Mouse (Mus musculus) forebrain, embryonic 12.5 days (tissue): ENCODE measurements around the gene Gpr157. TPM values are rescaled to one million over a fixed set of nuclear protein-coding genes. Genes with fewer than 3 reads are reported as not detected.
"Not testable (repeated sequence)": the region's sequence is repeated elsewhere in the genome, so short reads cannot be mapped to it uniquely, and the experiment has no call there.

ENCODE experiments used
- ATAC-seq: fragments of 200-750 bp; cut with Nextera tagmentation; 2 replicates; pipeline ENCODE4 v1.8.0; 2017; ENCODE audit warnings: moderate TSS enrichment; ENCODE audit not compliant: low FRiP score
- H3K27ac ChIP-seq: fragments of 300-500 bp; sonication (generic); 2 replicates; pipeline ENCODE4 v1.5.1; 2016; ENCODE audit warnings: mild to moderate bottlenecking
- H3K27me3 ChIP-seq: fragments of 300-500 bp; sonication (generic); 2 replicates; pipeline ENCODE4 v1.6.1; 2016; ENCODE audit warnings: mild to moderate bottlenecking
- H3K36me3 ChIP-seq: fragments of 300-500 bp; sonication (generic); replicated peaks from 2 replicates; pipeline ENCODE4 v1.6.1; 2016; ENCODE audit warnings: mild to moderate bottlenecking
- H3K4me1 ChIP-seq: fragments of 300-500 bp; sonication (generic); 2 replicates; pipeline ENCODE4 v1.6.1; 2016
- H3K4me2 ChIP-seq: fragments of 300-500 bp; sonication (generic); 2 replicates; pipeline ENCODE4 v1.6.1; 2016; ENCODE audit warnings: mild to moderate bottlenecking, moderate library complexity
- H3K4me3 ChIP-seq: fragments of 300-500 bp; sonication (generic); replicated peaks from 2 replicates; pipeline ENCODE4 v1.5.1; 2016; ENCODE audit warnings: mild to moderate bottlenecking
- H3K9ac ChIP-seq: fragments of 300-500 bp; sonication (generic); 2 replicates; pipeline ENCODE4 v1.6.1; 2016; ENCODE audit warnings: mild to moderate bottlenecking
- H3K9me3 ChIP-seq: fragments of 300-500 bp; sonication (generic); 2 replicates; pipeline ENCODE4 v1.6.1; 2016
- WGBS: fragments of 180-500 bp; shearing (Covaris S2); methylation state at CpG from one replicate; pipeline ENCODE4 v1.1.7; 2016; 5-methylcytosine and 5-hydroxymethylcytosine counted together
- polyA plus RNA-seq: library from polyadenylated mRNA; unstranded; fragments of >200 nt; fragmentation: Nextera tagmentation; extraction: Ambion mirVana; gene quantifications from 2 replicates; pipeline ENCODE4 v1.2.1, GENCODE M21; 2016

Gene Gpr157
- 0.32 and 0.54 TPM in 2 replicates for polyA plus RNA-seq

- Histone ChIP-seq H3K27ac (no peak within 1 kb of the TSS), H3K4me1 (peaks cover 11% of the 10 kb centered on the region; the same call in 1 of the 2 replicates), H3K27me3 (peaks cover 53% of the 10 kb centered on the region), H3K4me3 (peak within 1 kb of the TSS; percentile 56), H3K4me2 (peak within 1 kb of the TSS; percentile 98), H3K9me3 (no peaks in the 10 kb centered on the region), H3K36me3 (no peaks in the 10 kb centered on the region), H3K9ac (peak within 1 kb of the TSS; percentile 56)
- peak; percentile 95 for ATAC-seq
- under 1% methylated on average over 56 of the region's 56 CpGs for WGBS
These were observed at the start of gene Gpr157 for GRCm38 (mm10) chr4:150087161-150087889. TSS of gene Gpr157 (plus strand) at chr4:150087365.

DNA sequence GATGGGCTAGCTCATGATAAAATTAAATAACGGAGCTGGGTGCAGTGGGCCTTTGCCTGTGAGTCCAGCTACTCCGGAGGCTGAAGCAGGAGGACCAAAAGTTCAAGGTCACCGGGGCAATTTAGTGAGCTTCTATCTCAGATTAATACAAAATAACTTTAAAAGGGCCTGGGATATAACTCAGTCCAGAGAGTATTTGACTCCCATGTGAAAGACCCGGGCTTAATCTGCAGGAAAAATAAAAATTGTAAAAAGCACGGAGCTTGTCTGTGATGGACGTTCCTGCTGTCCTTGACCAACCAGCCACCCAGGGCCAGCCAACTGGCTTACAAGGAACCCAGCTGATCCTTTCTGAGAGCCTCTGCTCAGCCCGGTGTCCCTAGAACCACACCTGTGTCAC lies 48.6 kb upstream of the Gpr157 start:
- Histone ChIP-seq H3K9ac (no peak overlapping the region), H3K36me3 (no peaks in the 10 kb centered on the region), H3K9me3 (no peaks in the 10 kb centered on the region), H3K27me3 (peaks cover 49% of the 10 kb centered on the region), H3K27ac (no peak overlapping the region), H3K4me2 (no peak overlapping the region), H3K4me1 (peaks cover 2% of the 10 kb centered on the region), H3K4me3 (no peak overlapping the region)
- ATAC-seq: no peak
- WGBS: 89% methylated on average over 7 of the region's 7 CpGs

- H3K36me3 ChIP-seq: no peaks in the 10 kb centered on the region
- H3K4me2 ChIP-seq: no peak overlapping the region
- H3K27me3 ChIP-seq: peaks cover 41% of the 10 kb centered on the region
- H3K4me3 ChIP-seq: no peak overlapping the region
- no peak overlapping the region for H3K27ac ChIP-seq
- H3K9ac ChIP-seq: no peak overlapping the region
- 83% methylated on average over 9 of the region's 9 CpGs for WGBS
- ATAC-seq: no peak
- H3K9me3 ChIP-seq: no peaks in the 10 kb centered on the region
- H3K4me1 ChIP-seq: no peaks in the 10 kb centered on the region
These were observed 47.1 kb upstream of the Gpr157 start for GRCm38 (mm10) chr4:150040003-150040581.

- H3K36me3 ChIP-seq, H3K4me1 ChIP-seq, H3K4me2 ChIP-seq, ATAC-seq, H3K9me3 ChIP-seq, H3K4me3 ChIP-seq, H3K27ac ChIP-seq, H3K9ac ChIP-seq: not testable (repeated sequence)
- peaks cover 44% of the 10 kb centered on the region for H3K27me3 ChIP-seq
- 45% methylated on average over 1 of the region's 1 CpGs for WGBS
These were observed 46.3 kb upstream of the Gpr157 start for GRCm38 (mm10) chr4:150040856-150041255.

DNA sequence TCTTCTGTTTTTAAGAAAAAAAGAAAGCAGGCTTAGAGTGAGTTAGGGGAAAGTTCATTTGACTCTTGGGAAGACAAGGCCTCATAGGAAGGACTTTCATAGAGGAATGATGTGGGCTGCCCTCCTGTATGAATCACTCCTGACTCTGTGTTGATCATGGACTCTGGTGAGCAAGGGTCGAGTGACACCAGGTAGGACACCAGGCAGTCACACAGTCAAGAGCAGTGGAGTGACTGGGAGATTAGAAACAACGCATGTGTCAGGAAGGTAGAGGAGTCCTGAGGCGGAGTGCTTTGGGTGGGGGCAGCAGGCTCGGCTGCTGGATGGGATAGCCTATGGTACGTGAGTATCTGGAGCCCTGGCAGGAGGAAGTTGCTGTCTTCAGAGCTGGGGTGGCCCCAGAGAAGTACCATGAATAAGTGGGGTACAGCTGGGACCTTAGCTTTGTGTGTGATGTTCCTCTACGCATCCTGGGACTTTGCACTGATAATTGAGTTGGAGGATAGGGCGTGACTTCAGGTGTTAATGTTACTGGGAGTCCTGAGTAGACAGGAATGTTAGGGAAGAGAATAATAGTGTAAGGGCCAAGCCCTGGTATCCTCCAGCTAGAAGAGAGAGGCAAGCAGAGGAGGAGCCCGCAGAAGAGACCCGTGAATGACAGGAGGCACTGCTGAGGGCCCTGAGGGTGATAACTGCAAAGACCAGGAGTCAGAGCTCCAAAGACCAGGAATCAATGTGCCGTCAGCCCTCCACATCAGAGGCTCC lies 45.6 kb upstream of the Gpr157 start:
- ATAC-seq: no peak
- H3K4me2 ChIP-seq: no peak overlapping the region
- H3K36me3 ChIP-seq: no peaks in the 10 kb centered on the region
- no peak overlapping the region for H3K27ac ChIP-seq
- no peak overlapping the region for H3K4me3 ChIP-seq
- no peaks in the 10 kb centered on the region for H3K4me1 ChIP-seq
- 79% methylated on average over 10 of the region's 10 CpGs for WGBS
- no peak overlapping the region for H3K9ac ChIP-seq
- H3K9me3 ChIP-seq: no peaks in the 10 kb centered on the region
- peaks cover 47% of the 10 kb centered on the region for H3K27me3 ChIP-seq

GRCm38 (mm10) chr4:150043591-150043990 lies 43.6 kb upstream of the Gpr157 start:
- Histone ChIP-seq H3K27me3 (peaks cover 58% of the 10 kb centered on the region), H3K4me1 (peaks cover 14% of the 10 kb centered on the region), H3K36me3 (no peaks in the 10 kb centered on the region), H3K9me3 (no peaks in the 10 kb centered on the region), H3K4me2 (no peak overlapping the region), H3K9ac (no peak overlapping the region), H3K4me3 (no peak overlapping the region), H3K27ac (no peak overlapping the region)
- WGBS: 93% methylated on average over 9 of the region's 9 CpGs
- ATAC-seq: no peak

- peak overlapping the region; percentile 45 for H3K9ac ChIP-seq
These were observed 39.1 kb upstream of the Gpr157 start for GRCm38 (mm10) chr4:150048038-150048437.

GRCm38 (mm10) chr4:150048478-150049156 lies 38.5 kb upstream of the Gpr157 start:
- peaks cover 76% of the 10 kb centered on the region for H3K27me3 ChIP-seq

More at GRCm38 (mm10) chr4:150048038-150048437, 39.1 kb upstream of the Gpr157 start:
- Histone ChIP-seq H3K27ac (no peak overlapping the region), H3K27me3 (peaks cover 76% of the 10 kb centered on the region), H3K36me3 (no peaks in the 10 kb centered on the region), H3K4me3 (peak overlapping the region; percentile 44), H3K9me3 (no peaks in the 10 kb centered on the region), H3K4me2 (peak overlapping the region; percentile 80), H3K4me1 (peaks cover 20% of the 10 kb centered on the region)
- under 1% methylated on average over 20 of the region's 20 CpGs for WGBS
- peak; percentile 65; the same call in 1 of the 2 replicates for ATAC-seq

GRCm38 (mm10) chr4:150049157-150049513 lies 38.0 kb upstream of the Gpr157 start:
- Histone ChIP-seq H3K4me2 (peak overlapping the region; percentile 80), H3K9ac (peak overlapping the region; percentile 45; the same call in 1 of the 2 replicates), H3K27ac (no peak overlapping the region), H3K4me3 (peak overlapping the region; percentile 44), H3K9me3 (no peaks in the 10 kb centered on the region), H3K27me3 (peaks cover 80% of the 10 kb centered on the region), H3K36me3 (no peaks in the 10 kb centered on the region), H3K4me1 (peaks cover 20% of the 10 kb centered on the region)
- ATAC-seq: no peak; the same call in 1 of the 2 replicates
- 20% methylated on average over 15 of the region's 15 CpGs for WGBS

More at GRCm38 (mm10) chr4:150048478-150049156, 38.5 kb upstream of the Gpr157 start:
- no peaks in the 10 kb centered on the region for H3K9me3 ChIP-seq
- H3K27ac ChIP-seq: no peak overlapping the region
- peaks cover 20% of the 10 kb centered on the region for H3K4me1 ChIP-seq
- peak overlapping the region; percentile 45 for H3K9ac ChIP-seq
- ATAC-seq: no peak
- H3K4me2 ChIP-seq: peak overlapping the region; percentile 80
- peak overlapping the region; percentile 44 for H3K4me3 ChIP-seq
- H3K36me3 ChIP-seq: no peaks in the 10 kb centered on the region
- WGBS: under 1% methylated on average over 49 of the region's 49 CpGs

- no peak for ATAC-seq
- no peak overlapping the region for H3K9ac ChIP-seq
- H3K36me3 ChIP-seq: no peaks in the 10 kb centered on the region
- H3K4me3 ChIP-seq: no peak overlapping the region
- WGBS: 22% methylated on average over 13 of the region's 13 CpGs
- no peak overlapping the region for H3K27ac ChIP-seq
- H3K4me2 ChIP-seq: no peak overlapping the region
- H3K27me3 ChIP-seq: peaks cover 76% of the 10 kb centered on the region
- no peaks in the 10 kb centered on the region for H3K9me3 ChIP-seq
- peaks cover 20% of the 10 kb centered on the region for H3K4me1 ChIP-seq
These were observed 37.5 kb upstream of the Gpr157 start for GRCm38 (mm10) chr4:150049564-150050226.

- peaks cover 20% of the 10 kb centered on the region for H3K4me1 ChIP-seq
- H3K9ac ChIP-seq: no peak overlapping the region
- no peaks in the 10 kb centered on the region for H3K9me3 ChIP-seq
- H3K4me2 ChIP-seq: no peak overlapping the region
- no peak overlapping the region for H3K4me3 ChIP-seq
- ATAC-seq: no peak
- WGBS: 83% methylated on average over 8 of the region's 8 CpGs
- no peaks in the 10 kb centered on the region for H3K36me3 ChIP-seq
- no peak overlapping the region for H3K27ac ChIP-seq
- H3K27me3 ChIP-seq: peaks cover 58% of the 10 kb centered on the region
These were observed 35.7 kb upstream of the Gpr157 start for GRCm38 (mm10) chr4:150051514-150051913.
